Mouse (Mus musculus) midbrain, postnatal 0 days (tissue): ENCODE results near the gene Ankrd27. TPM values are rescaled to one million over a fixed set of nuclear protein-coding genes. Genes with fewer than 3 reads are reported as not detected.

ENCODE experiments used
- ATAC-seq: fragments of 200-750 bp; cut with Nextera tagmentation; 2 replicates; pipeline ENCODE4 v1.8.0; 2017; ENCODE audit warnings: moderate number of reproducible peaks, mild to moderate bottlenecking, moderate TSS enrichment, moderate library complexity; ENCODE audit not compliant: low FRiP score
- DNase-seq: peaks from one replicate; pipeline ENCODE4 v3.0.0-alpha.2; 2015; ENCODE audit warnings: low spot score
- H3K27ac ChIP-seq: fragments of 300-500 bp; sonication (generic); 2 replicates; pipeline ENCODE4 v1.5.1; 2014; ENCODE audit warnings: low read depth, mild to moderate bottlenecking, low read length, mixed read lengths
- H3K27me3 ChIP-seq: fragments of 300-500 bp; sonication (generic); 2 replicates; pipeline ENCODE4 v1.6.1; 2014; ENCODE audit warnings: low read length, control low read depth, mixed read lengths; ENCODE audit not compliant: insufficient read depth
- H3K36me3 ChIP-seq: fragments of 300-500 bp; sonication (generic); 2 replicates; pipeline ENCODE4 v1.6.1; 2014; ENCODE audit warnings: low read length, control low read depth, mixed read lengths; ENCODE audit not compliant: insufficient read depth
- H3K4me1 ChIP-seq: fragments of 300-500 bp; sonication (generic); 2 replicates; pipeline ENCODE4 v1.6.1; 2014; ENCODE audit warnings: mild to moderate bottlenecking, control low read depth, antibody characterized with exemption, low read length, mixed read lengths; ENCODE audit not compliant: insufficient read depth
- H3K4me2 ChIP-seq: fragments of 300-500 bp; sonication (generic); 2 replicates; pipeline ENCODE4 v1.6.1; 2014; ENCODE audit warnings: low read depth, mild to moderate bottlenecking, low read length, mixed read lengths; ENCODE audit not compliant: poor library complexity, severe bottlenecking
- H3K4me3 ChIP-seq: fragments of 300-500 bp; sonication (generic); 2 replicates; pipeline ENCODE4 v1.5.1; 2014; ENCODE audit warnings: low read depth, mild to moderate bottlenecking, low read length, moderate library complexity
- H3K9ac ChIP-seq: fragments of 300-500 bp; sonication (generic); replicated peaks from 2 replicates; pipeline ENCODE4 v1.6.1; 2014; ENCODE audit warnings: mild to moderate bottlenecking, low read length, moderate library complexity, mixed read lengths; ENCODE audit not compliant: poor library complexity, severe bottlenecking
- H3K9me3 ChIP-seq: fragments of 300-500 bp; sonication (generic); 2 replicates; pipeline ENCODE4 v1.6.1; 2016; ENCODE audit warnings: low read length, control low read depth
- CTCF ChIP-seq: IDR thresholded peaks from 2 replicates; pipeline ENCODE4 v1.5.1; 2016; ENCODE audit warnings: antibody characterized with exemption, mild to moderate bottlenecking
- WGBS: fragments of 180-500 bp; shearing (Covaris S2); extraction: QIAGEN DNeasy Blood & Tissue Kit; methylation state at CpG from one replicate; pipeline ENCODE4 v1.1.7; 2014; 5-methylcytosine and 5-hydroxymethylcytosine counted together
- polyA plus RNA-seq: library from polyadenylated mRNA; unstranded; fragments of >200 nt; fragmentation: Nextera tagmentation; extraction: Ambion mirVana; gene quantifications from 2 replicates; pipeline ENCODE4 v1.2.1, GENCODE M21; 2015
- total RNA-seq: library from RNA; depleted of rRNA; stranded (reverse); fragments of >200 nt; gene quantifications from 2 replicates; pipeline ENCODE4 v1.2.3, GENCODE M21; 2014

Ankrd27 gene
- total and polyA plus RNA-seq, 2 experiments from 2014 or later = 11.9 to 17.9 TPM

GRCm38 (mm10) chr7:35648239-35649069 is 62.4 kb downstream of the Ankrd27 start:
- Histone ChIP-seq H3K9me3 (no peaks in the 10 kb centered on the region), H3K9ac (no peak overlapping the region), H3K27ac (no peak overlapping the region), H3K27me3 (no peaks in the 10 kb centered on the region), H3K4me1 (no peaks in the 10 kb centered on the region), H3K36me3 (peaks cover 9% of the 10 kb centered on the region; the same call in 1 of the 2 replicates), H3K4me3 (no peak overlapping the region), H3K4me2 (no peak overlapping the region)
- TF ChIP-seq CTCF = no peak
- DNase-seq (no peak), ATAC-seq (no peak)
- WGBS = 62% methylated on average over 9 of the region's 9 CpGs

- DNase-seq = peak; percentile 34
- no peak for TF ChIP-seq CTCF
- H3K4me2 ChIP-seq = no peak overlapping the region
- H3K27ac ChIP-seq = no peak overlapping the region
- no peaks in the 10 kb centered on the region for H3K9me3 ChIP-seq
- 38% methylated on average over 3 of the region's 3 CpGs for WGBS
- H3K4me1 ChIP-seq = no peaks in the 10 kb centered on the region
- ATAC-seq = no peak
- no peak overlapping the region for H3K4me3 ChIP-seq
- no peak overlapping the region for H3K9ac ChIP-seq
- H3K36me3 ChIP-seq = 0 out of 2 replicates have a peak, but pooled peaks cover 9% of the 10 kb centered on the region
- no peaks in the 10 kb centered on the region for H3K27me3 ChIP-seq
Observed at GRCm38 (mm10) chr7:35649071-35649470, 63.0 kb downstream of the Ankrd27 start.

GRCm38 (mm10) chr7:35650716-35651410 is 64.8 kb downstream of the Ankrd27 start:
- TF ChIP-seq CTCF = peak; percentile 80
- Histone ChIP-seq H3K9me3 (no peaks in the 10 kb centered on the region), H3K4me1 (no peaks in the 10 kb centered on the region), H3K4me3 (no peak overlapping the region), H3K27me3 (no peaks in the 10 kb centered on the region), H3K9ac (no peak overlapping the region), H3K27ac (no peak overlapping the region), H3K4me2 (no peak overlapping the region), H3K36me3 (no peaks in the 10 kb centered on the region)
- no peak for ATAC-seq
- peak; percentile 79 for DNase-seq
- WGBS = 48% methylated on average over 11 of the region's 11 CpGs

GRCm38 (mm10) chr7:35651583-35652270 is 65.7 kb downstream of the Ankrd27 start:
- 87% methylated on average over 10 of the region's 10 CpGs for WGBS
- ATAC-seq (no peak), DNase-seq (no peak)
- H3K4me1 ChIP-seq = no peaks in the 10 kb centered on the region
- H3K9ac ChIP-seq = no peak overlapping the region
- peak; percentile 54 for TF ChIP-seq CTCF
- H3K9me3 ChIP-seq = no peaks in the 10 kb centered on the region
- no peaks in the 10 kb centered on the region for H3K36me3 ChIP-seq
- H3K27me3 ChIP-seq = no peaks in the 10 kb centered on the region
- no peak overlapping the region for H3K4me2 ChIP-seq
- H3K27ac ChIP-seq = no peak overlapping the region
- H3K4me3 ChIP-seq = no peak overlapping the region

- 38% methylated on average over 6 of the region's 6 CpGs for WGBS
- ATAC-seq (no peak), DNase-seq (no peak)
- H3K27me3 ChIP-seq = no peaks in the 10 kb centered on the region
- no peak overlapping the region for H3K9ac ChIP-seq
- no peak overlapping the region for H3K27ac ChIP-seq
- H3K4me1 ChIP-seq = no peaks in the 10 kb centered on the region
- H3K9me3 ChIP-seq = no peaks in the 10 kb centered on the region
- H3K4me2 ChIP-seq = no peak overlapping the region
- no peak overlapping the region for H3K4me3 ChIP-seq
- TF ChIP-seq CTCF = no peak
- H3K36me3 ChIP-seq = no peaks in the 10 kb centered on the region
Observed at GRCm38 (mm10) chr7:35657829-35658228, 71.8 kb downstream of the Ankrd27 start.
